Mouse (Mus musculus): ENCODE data around the gene Mrps21.

The Mrps21 gene

DNA sequence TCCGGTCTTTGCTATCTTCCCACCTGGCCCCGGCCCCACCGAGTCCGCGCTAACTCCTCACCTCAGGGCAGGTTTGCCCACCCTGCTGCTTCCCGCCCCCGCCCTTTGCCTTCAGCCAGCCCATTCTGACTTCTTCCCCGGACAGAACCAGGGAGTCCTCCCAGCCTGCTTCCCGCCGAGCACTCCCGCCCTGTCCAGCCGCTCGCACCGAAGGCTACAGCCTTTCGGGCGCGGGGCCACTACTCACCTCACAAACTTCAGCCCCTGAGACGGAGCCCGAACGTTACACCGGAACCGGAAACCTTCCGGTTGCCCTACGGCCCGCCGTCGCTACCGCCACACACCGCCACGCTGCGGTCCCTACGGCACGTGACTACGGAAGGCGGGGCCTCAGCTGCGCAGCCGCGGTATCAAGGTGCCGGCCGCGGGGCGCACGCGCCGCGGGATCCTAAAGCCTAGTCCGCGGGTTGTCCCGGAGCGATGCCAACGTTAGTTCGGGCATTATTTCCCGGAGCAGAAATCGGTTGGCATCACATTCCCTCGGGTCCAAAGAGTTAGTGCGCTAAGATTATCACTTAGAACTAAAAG, 15.7 kb downstream of the Mrps21 start, which contains the start of gene Prpf3:
Gene Prpf3 (minus strand): TSS at position 384 of the 588 bp plus-strand sequence.
- DNase-seq (ENCODE audit: low read depth): peak; percentile 95

DNA sequence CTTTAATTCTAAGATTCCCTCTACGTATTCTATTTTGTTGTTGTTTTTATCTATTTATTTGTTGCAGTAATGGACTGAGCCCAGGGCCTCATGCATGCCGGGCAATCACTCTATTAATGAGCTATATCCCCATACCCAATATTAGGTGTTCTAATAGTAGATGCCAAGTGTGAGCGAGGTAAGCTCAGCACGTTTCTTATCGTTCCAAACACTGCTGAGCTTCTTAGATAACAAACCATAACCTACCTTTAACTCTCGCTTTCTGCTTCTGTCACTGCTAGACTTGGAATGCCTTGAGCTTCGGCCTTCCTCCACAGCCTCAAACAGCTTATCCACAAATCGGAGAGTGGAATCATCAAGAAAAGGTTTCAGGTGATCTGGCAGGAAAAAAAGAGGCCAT, 20.0 kb downstream of the Mrps21 start:
- no peak for DNase-seq (ENCODE audit: low read depth)

DNA sequence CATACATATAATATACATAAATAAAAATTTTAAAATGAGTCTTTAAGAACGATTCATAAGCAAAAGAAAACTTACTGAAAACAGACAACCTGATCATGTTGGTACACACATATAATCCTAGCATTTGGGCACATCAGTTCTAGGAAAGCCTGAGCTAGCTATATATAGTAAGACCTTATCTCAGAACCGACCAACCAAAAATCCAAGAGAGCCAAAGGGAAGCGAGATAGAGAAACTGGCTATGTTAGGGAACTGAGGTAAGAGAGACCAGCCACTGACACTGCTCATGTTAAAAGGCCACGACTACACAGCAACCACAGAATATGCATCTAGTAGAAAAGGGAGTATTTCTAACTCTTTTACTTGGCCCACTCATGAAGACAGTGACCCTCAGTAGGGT, 20.7 kb downstream of the Mrps21 start:
- DNase-seq (ENCODE audit: low read depth): no peak

DNA sequence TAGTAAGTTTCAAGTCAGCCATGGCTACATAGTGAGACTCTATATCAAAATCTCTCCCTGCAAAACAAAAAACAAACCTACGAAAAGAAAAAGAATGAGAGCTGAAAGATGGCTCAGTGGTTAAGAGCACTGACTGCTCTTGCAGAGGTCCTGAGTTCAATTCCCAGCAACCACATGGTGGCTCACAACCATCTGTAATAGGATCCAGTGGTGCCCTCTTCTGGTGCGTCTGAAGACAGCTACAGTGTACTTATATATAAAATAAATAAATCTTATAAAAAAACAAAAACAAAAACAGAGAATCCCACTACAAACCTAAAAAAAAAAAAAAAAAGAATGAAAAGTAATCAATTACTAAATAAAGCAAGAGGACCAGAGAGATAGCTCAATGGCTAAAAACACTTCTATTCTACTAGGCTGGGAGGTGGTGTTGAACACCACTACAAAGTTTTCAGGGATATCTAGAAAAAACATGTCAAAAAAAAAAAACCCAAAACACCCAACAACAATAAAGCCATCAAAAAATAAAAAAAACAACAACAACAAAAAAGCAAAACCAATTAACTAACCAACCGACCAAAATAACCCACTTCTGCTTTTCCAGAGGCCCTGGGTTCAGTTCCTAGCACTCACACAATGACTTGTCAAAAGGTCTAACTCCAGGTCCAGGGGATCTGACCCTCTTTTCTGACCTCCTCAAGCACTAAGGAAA, 28.7 kb downstream of the Mrps21 start:
- peak; percentile 29 for DNase-seq (ENCODE audit: low read depth)

DNA sequence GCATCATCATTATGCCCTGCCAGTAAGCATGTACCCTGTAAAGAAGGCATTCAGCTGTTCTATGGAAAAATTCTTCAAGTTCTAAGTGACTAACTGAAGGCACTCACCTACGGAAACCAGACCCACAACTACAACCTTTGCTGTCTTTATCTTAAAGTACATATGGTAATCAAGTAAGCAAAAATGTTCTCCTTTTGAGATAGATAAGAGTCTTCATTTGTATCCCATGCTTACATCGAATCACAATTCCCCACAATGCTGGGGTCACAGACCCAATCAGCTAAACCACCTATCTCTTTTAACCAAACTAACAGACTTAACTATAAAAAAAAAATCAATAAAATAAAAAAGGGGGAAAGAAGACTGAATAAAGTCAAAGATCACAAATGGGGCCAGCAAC, 32.1 kb downstream of the Mrps21 start:
- DNase-seq (ENCODE audit: low read depth): no peak

DNA sequence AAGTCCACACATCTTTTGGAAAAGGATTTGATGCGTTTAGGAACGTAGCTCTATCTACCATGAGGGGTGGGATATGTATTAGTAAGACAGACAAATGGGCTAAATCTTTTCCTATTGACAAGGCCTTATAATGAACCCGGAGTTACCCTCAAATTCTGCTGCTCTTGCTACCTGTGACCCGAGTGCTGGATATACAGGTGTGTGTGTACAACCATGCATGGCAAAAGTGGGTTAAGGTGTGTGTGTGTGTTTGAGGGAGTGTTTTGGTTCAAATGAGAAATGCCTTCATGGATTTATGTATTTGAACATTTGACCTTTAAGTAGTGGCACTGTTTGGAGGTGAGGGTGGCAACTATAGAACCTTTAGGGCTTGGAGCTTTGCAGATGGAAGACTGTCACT, 42.3 kb downstream of the Mrps21 start:
- DNase-seq (ENCODE audit: low read depth): no peak

DNA sequence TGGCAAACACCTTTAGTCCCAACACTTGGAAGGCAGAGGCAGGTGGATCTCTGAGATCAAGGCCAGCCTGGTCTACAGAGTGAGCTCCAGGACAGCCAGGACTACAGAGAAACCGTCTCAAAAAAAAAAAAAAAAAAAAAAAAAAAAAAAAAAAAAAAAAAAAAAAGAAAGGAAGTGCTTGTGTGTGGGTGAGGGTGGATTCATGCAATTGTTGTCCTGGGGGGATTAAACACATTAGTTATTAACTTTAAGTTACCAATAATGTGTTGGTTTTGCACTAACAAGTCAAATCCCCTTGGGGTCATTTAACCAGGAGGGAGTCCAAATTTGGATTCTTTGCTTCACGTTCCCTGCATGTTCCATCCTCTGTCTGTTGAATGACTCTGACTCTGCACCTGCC, 45.0 kb downstream of the Mrps21 start:
- DNase-seq (ENCODE audit: low read depth): no peak

DNA sequence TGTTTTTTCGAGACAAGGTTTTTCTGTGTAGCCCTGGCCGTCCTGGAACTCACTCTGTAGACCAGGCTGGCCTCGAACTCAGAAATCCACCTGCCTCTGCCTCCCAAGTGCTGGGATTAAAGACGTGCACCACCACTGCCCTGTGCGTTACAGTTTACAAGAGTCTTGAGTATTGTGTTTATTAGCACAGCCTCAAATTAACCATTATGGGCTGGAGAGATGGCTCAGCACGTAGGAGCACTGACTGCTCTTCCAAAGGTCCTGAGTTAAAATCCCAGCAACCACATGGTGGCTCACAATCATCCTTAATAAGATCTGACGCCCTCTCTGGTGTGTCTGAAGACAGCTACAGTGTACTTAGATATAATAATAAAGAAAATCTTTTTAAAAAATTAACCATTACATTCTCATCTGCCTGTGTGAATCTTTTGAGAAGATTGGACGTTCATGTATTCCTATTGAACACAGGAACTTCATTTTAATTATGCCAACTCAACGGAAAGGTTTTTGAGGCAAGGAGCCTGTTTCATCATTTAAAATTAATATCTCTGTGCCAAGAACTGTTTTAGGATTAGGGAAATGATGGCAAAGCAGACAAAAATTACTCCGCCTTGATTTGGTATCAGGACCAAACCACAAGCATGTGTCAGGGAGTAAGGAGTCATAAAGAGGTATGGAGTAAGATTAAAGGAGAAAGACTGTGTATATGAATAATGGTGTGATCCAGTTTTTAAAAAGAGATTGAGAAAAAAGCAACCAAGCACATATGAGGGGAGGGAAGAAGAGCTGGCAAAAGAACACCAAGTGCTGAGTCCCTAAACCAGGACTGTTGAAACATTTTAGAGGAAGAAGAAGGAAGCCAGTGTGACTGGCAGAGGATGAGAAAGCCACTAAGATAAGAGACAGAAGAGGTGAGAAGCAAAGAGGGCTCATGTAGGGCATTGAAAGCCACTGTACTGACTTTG, 51.0 kb downstream of the Mrps21 start:
- DNase-seq (ENCODE audit: low read depth): peak; percentile 21

DNA sequence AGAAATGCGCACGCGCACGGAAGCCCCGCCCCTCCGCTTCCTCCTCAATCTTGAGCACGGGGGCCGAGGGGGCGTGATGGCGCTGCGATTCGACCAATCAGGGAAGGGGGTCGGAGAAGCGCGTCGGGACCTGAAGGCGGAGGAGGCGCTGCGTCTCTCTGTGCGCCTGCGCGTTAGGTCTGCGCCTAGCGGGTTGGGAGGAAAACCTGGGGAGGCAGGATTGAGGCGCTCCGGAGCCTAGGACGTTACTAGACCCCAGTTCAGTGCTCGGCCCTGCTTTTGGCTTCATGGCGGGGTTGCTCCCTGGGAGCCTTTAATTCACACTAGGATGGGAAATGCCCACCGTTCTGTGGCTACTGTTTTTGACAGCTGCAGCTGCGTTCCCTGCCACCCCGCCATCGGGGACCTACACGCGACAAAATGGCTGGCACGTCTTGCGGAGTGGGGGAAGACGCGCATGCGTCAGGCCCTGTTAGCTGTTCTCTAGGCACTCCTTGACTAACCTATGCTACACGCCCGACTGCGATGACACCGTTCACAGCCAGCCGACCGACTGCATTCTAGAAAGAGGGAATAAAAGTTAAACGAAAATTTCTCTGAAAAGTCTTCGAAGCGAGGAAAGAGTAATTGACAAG, 51.9 kb downstream of the Mrps21 start:
- peak; percentile 100 for DNase-seq (ENCODE audit: low read depth)

DNA sequence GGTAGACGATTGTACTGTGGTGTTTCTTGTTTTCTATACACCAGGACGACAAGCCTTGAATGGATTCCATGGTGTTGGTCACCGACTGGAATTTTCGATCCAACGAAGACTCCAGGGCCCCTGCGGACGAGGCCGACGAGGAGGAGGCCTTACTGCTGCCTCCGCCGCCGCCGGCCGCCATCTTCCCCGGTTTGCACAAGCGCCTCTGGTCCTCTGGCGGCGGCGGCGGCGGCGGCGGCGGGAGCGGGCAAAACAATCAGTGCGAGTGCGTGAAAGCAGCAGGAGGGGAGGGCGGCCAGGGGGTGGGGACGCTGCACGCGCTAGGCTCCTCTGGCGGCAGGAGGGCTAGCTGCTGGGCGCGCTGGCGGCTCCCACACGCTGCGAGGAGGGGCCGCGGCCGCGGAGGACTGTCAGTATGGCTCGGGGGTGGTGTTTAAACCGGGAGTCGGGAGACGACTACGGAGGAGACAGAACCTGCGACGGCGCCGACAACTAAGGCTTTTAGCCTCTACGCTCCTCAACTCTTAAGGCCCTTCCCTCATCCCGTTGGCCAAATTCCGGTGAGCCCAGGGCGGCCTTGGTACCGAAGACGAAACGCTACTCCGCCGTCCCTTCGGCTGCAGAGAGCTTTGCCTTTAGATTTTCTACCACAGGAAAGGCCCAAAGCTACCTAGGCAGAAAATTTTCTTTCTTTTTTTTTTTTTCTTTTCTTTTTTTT, 52.6 kb downstream of the Mrps21 start, which contains the start of gene Rprd2:
Gene Rprd2 (minus strand): TSS at position 293 of the 718 bp plus-strand sequence.
- DNase-seq (ENCODE audit: low read depth): peak; percentile 90

DNA sequence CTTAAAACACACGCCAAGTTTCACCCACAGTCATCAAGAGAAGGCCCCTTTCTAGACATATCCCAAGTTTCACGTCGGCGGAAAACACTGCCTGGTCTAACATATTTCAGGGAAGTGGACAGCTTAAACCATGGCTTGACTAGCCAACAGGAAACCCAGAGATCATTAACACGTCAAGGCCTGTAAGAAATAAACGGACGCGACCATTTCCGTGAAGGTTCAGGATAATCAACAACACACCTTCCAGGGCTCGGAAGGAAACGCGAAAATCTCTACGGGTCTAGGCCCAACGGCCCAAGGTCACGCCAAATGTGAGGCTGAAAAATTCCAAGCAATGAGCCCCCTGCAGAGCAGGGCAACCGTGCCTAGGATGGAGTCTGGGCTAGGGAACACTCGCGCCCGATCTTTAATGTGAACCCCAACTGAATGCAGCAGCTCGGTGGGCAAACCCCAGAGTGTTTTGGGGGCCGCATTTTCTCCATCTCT, 53.2 kb downstream of the Mrps21 start:
- peak; percentile 77 for DNase-seq (ENCODE audit: low read depth)

DNA sequence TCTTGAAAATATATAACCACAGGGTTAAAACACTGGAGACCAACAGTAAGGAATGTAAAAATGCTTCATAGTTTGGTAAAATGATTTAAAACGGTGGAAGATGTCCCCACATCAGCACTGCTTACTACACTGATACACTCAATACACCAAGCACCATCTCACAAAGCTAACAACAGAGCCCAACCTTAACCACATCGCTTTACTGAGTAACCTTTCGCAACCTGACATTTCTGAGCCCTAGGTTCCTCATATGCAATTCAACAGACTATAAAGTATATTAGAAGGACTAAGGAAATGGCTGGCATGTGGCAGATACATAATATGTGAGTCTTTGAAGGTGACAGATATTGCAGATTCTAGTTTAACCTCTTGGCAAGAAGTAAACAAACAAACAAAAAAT, 54.6 kb downstream of the Mrps21 start:
- DNase-seq (ENCODE audit: low read depth): peak; percentile 36

Data from induced T-regulatory cell, adult 2 months (primary cell).